Mouse (Mus musculus): ENCODE data around the gene Phf21a.
A peak's percentile ranks its signal among the peaks of the same experiment; 100 is the strongest.

Phf21a gene

DNA sequence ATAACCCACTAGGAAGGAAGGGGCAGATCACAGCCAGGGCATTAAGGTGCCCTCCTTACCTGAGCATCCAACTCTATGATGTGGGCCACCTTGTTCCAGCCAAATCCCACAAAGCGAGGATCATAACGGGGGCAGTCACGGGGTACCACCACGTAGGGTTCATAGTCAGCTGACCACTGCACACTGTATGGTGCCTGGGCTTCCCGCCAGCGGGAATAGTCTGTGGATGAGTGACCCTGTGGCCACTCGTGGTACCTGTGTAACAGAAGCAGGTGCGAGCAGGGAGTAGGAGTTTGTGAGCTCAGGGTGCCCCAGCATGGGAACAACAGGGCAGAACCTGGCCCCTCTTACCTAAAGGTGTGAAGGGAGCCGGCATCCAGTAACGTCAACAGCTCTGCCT lies 272.7 kb downstream of the Phf21a start:
- DNase-seq: no peak

GRCm38 (mm10) chr2:92367383-92368029 lies 274.6 kb downstream of the Phf21a start:
- no peak for DNase-seq

DNA sequence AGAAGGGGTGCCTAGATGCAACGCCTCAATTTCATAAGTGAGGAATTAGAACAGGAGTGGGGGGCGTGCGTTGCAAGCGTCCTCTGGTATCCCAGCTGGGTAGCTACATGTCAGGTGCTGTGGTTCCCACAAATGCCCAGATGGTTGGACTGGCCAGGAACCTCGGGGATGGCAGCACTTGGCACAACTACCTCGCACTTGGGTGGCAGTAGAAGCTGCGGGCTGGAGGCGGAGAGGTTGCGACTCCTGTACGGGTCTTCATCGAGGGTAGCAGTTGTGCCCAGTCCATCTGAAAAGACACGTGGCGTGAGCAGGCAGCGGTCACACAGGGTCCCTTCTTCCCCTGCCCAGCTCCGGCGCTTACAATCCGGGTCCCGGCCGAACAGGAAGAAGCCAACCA lies 277.5 kb downstream of the Phf21a start:
- DNase-seq: peak; percentile 29

DNA sequence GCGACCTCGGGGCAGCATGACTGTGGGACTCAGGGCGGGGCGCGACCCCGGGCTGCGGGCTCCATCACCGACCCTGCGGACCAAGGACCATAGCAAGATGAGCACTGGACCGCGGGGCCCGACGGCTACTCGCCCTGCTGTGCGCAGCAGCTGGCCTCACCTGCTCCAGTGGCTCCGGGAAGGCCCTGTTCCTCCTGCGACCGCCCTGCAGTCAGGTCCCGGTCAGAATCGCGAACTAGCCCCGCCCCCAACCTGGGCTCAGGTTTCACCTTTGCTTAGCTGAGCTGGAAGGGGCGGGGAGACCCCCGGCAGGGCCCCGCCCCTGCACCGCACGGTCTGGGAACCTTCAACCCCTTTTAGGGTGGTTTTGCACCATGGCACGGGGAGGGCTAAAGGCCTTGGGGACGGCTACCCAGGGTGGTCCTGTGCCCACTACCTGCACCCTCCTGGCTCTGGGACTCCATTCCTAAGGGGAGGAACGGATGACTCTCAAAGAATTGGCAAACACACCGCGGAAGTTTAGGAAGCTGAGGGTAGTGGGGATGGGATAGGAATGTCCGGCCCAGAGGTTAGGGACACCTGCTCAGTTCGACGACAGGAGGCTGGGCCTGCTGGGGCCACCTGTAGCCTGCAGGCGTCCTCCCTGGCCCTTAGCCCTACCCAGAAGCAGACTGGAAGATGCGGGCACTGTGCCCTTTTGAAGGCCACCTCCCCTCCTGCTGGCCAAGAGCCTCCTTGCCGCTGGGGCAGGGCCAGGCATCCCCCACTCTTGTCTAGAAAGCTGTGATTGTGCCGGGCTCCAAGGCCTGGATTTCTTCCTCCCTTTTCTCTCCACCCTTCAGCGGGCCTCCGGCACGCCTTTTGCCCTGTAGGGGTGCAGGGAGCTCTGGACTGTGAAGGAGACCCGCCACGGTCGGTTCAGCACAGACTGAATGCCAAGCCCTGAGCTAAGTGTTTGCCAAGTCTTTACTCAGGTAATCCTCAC lies 278.2 kb downstream of the Phf21a start:
- peak; percentile 34 for DNase-seq

GRCm38 (mm10) chr2:92371971-92372690 lies 279.2 kb downstream of the Phf21a start:
- DNase-seq: no peak

DNA sequence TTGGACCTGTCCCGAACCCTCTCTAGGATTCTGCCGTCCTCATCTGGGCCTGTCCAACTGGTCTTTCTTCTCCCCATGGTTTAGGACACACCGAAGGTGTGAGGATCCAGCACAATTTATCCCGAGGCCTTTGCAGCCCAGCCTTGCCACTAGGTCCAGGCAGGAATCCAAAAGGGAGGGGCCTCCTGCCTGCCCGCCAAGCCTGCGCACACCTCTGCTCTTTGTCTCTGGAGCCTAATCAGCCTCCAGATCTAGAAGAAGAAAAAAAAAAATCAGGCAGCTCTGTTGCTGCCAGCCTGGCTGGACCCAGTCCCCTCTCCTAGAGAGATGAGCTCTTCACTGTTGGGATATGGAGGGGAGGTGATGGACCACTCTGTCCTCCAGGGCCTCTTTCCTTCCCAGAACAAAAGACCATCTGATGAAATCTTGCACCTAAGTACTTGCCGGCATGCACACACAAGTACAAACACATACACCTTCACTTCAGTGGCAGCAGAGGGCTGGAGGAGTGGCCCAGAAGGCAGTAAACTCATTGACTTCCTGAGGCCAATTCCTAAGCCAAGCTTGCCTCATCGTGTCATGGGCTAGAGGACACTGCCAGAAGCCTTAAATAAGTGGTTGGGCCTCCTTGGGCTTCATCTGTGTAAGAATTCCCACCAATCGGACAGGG lies 280.0 kb downstream of the Phf21a start:
- peak; percentile 42 for DNase-seq

DNA sequence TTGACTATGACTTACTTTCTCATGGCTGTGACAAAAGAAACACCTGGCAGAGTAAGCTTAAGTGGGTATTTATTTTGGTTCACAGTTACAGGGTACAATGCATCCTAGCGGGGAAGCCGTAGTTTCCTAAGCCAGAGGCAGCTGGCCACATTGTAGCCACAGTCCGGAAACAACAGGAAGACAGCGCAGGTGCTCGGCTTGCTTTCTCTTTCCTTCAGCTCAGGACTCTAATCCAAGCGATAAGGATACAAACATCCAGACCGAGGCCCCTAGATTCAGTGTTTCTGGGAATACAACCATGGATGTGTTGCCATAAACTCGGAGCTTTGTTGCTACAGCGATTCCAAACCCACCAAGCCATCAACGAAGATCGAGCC lies 280.5 kb downstream of the Phf21a start:
- DNase-seq: no peak

GRCm38 (mm10) chr2:92374514-92374913 lies 281.6 kb downstream of the Phf21a start, which contains the start of the genes Pex16 and Large2:
Gene Pex16, plus strand, starts transcription at chr2:92374676.
Gene Large2, minus strand, starts transcription at chr2:92374869.
- peak; percentile 54 for DNase-seq

GRCm38 (mm10) chr2:92375099-92375623 lies 282.2 kb downstream of the Phf21a start:
- DNase-seq: peak; percentile 87

- no peak for DNase-seq
These were observed 282.9 kb downstream of the Phf21a start for GRCm38 (mm10) chr2:92375788-92376187.

GRCm38 (mm10) chr2:92376300-92376699 lies 283.4 kb downstream of the Phf21a start:
- no peak for DNase-seq

DNA sequence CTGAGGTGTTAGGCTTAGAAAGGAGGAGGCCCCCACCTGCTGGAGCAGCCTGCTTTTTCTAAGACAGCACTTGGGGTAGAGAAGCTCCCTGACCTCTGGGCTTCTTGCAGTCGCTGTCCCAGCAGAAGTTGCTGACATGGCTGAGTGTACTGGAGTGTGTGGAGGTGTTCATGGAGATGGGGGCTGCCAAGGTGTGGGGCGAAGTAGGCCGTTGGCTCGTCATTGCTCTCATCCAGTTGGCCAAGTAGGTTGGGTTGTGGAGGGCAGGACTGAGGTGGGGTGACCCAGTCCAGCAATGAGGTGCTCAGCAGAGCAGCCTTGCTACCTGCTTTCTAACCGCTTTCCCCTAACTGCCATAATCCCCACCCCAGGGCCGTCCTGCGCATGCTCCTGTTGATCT lies 284.4 kb downstream of the Phf21a start:
- DNase-seq: peak; percentile 33

DNA sequence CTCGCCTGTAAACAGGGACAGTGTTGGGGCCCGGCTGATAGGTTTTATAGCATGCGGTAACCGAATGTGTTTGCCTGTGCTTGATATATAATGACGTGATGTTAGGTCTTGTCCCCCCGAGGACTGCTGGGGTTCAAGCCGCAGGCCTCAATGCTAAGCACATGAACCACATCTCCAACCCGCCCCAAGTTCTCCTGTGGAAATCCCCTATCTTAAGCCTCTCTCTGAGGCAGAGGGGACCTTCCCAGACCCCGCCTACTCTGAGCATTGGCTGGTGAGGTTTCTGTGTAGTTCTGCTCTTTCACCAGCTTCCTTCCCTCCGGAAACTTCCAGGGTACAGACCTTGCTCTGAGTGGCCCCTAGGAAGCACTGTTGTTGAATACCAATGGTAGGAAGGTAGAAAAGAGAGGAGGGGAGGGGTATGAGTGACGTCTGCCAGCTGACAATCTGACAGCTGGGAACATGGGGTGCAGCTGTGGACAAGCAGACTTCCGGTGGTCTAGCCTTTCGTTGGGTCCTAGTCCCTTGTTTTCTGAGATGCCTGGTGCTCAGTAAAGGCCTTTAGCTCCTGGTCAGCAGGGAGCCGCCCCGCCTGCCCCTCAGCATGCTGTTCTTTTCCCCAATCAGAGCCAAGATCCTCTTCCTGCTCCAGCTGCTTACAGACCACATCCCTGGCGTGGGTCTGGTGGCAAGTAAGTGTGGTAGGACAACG lies 287.0 kb downstream of the Phf21a start:
- DNase-seq: no peak

- no peak for DNase-seq
These were observed 287.7 kb downstream of the Phf21a start for GRCm38 (mm10) chr2:92380495-92381050.

DNA sequence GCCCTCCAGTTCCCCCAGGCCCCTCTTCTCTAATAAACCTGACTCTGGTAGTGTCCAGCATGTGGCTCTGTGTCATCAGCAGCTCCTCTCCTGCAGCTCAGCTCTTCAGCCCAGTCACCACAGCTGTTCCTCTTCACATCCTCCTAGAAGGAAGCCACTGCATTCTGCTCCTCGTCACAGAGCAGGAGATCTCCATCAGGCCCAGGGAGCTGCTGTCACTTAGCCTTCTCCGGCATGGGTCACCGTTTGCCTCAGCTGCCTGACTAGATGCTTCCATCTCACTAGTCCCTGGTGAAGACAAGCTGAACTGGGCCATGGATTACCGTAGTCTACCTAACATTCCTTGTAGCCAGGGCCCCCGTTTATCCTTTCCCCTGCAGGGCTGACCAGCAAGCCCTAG lies 288.2 kb downstream of the Phf21a start:
- no peak for DNase-seq

GRCm38 (mm10) chr2:92381901-92382588 lies 289.1 kb downstream of the Phf21a start, which contains the start of gene 1700029I15Rik:
Gene 1700029I15Rik, plus strand, starts transcription at chr2:92382538.
- DNase-seq: no peak

DNA sequence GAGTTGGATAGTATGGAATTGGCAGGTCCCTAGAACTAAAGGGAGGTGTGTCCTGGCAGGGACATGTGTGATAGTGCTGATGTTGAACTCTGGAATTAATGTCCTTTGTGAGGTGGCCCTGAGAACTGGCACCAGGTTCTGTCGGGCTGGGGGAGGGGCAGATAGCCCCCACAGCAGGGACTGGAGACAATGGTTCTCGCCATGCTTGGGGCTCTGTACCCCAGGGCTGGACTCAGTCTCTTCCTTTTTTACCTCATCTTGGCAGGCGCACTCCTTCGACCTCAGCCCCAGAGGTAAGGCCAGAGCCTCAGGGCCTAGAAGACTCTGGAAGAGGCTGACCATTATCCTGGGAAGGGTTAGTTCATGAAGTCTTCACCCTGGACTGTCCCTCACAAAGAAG lies 289.8 kb downstream of the Phf21a start:
- DNase-seq: no peak

- DNase-seq: no peak
These were observed 291.2 kb downstream of the Phf21a start for GRCm38 (mm10) chr2:92384101-92384500.

DNA sequence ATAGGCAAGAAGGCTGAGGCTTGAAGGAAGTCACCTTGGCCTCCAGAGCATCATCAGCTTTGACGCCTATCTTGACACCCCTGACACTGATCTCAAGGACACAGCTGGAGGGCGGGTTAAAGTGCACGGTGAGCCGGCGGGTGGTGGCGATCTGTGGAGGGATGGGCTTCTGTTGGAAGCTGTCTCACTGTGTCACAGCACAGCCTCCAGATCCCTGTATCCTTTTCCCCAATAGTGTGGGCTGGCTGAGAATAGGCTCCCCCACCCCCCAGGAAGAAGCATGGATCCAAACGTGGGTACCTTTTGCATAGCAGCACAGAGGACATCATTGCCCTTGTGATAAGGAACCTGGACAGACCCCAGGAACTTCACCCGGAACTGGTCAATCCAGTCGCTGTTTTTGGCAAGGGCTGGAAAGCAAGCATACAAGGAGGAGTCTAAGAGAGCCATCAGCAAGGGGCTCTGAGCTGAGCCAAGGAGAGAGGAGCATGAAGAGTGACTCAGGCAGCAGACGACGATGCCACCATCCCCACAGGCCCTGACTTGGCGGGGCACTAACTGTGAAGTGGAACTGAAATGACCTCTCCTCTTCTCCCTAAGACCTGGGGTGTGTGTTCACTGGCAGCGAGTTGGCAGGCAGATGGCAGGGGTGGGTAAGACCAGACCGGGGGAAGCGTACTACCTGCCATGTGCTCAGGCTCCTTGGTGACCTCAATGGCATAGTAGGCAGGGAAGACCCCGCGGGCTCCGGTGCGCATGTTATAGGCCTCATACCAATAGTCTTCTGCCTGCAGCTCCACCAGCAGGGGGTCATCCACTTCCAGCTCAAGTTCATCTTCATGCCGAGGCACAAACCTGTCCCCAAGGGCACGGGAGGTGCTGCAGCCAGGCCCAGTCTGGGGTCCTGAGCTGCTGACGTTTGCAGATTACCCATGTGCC lies 292.5 kb downstream of the Phf21a start:
- no peak for DNase-seq
